Mouse (Mus musculus) kidney, adult 10 weeks (tissue): ENCODE measurements around the gene Kctd3. TPM values are rescaled to one million over a fixed set of nuclear protein-coding genes. Genes with fewer than 3 reads are reported as not detected.

ENCODE experiments used
- polyA plus RNA-seq: library from polyadenylated mRNA; stranded (reverse); fragments of 350-450 nt; fragmentation: Illumina TruSeq; extraction: RNeasy Lipid Tissue Mini Kit (QIAGEN cat#74804); gene quantifications from one replicate; pipeline ENCODE4 v1.2.3, GENCODE M21; 2014; ENCODE audit warnings: low read depth, low replicate concordance

Kctd3 gene
- 7.6 TPM for polyA plus RNA-seq

GRCm38 (mm10) chr1:189007239-189007979 is at the start of gene Kctd3:
Kctd3 (minus strand) TSS chr1:189007841.

